Mouse (Mus musculus): ENCODE results near the gene Tmx2. TPM values are rescaled to one million over a fixed set of nuclear protein-coding genes. Genes with fewer than 3 reads are reported as not detected.

Tmx2 gene
- polyA plus RNA-seq, 1 experiment from 2014 or later: 256 TPM

GRCm38 (mm10) chr2:84650464-84651195 lies 28.3 kb downstream of the Tmx2 start, which contains the start of gene Ctnnd1:
Gene Ctnnd1, minus strand, starts transcription at chr2:84650765.
- ATAC-seq (ENCODE audit: low FRiP score): peak; percentile 94
- no peaks in the 10 kb centered on the region for H3K36me3 ChIP-seq
- H3K4me2 ChIP-seq: peak within 1 kb of the TSS; percentile 79
- no peaks in the 10 kb centered on the region for H3K9me3 ChIP-seq
- WGBS: under 1% methylated on average over 15 of the region's 15 CpGs
- H3K4me3 ChIP-seq: peak within 1 kb of the TSS; percentile 63
- H3K27ac ChIP-seq: peak within 1 kb of the TSS; percentile 93
- H3K4me1 ChIP-seq (replicated peaks): peaks cover 23% of the 10 kb centered on the region
- H3K27me3 ChIP-seq: no peaks in the 10 kb centered on the region
- H3K9ac ChIP-seq: peak within 1 kb of the TSS; percentile 78

GRCm38 (mm10) chr2:84649674-84650073 lies 29.3 kb downstream of the Tmx2 start:
- H3K27me3 ChIP-seq: no peaks in the 10 kb centered on the region
- H3K27ac ChIP-seq: peak overlapping the region; percentile 56
- peak overlapping the region; percentile 79 for H3K4me2 ChIP-seq
- H3K9ac ChIP-seq: peak overlapping the region; percentile 78
- H3K9me3 ChIP-seq: no peaks in the 10 kb centered on the region
- H3K4me3 ChIP-seq: peak overlapping the region; percentile 63
- peaks cover 23% of the 10 kb centered on the region for H3K4me1 ChIP-seq (replicated peaks)
- ATAC-seq (ENCODE audit: low FRiP score): no peak
- no peaks in the 10 kb centered on the region for H3K36me3 ChIP-seq
- under 1% methylated on average over 10 of the region's 10 CpGs for WGBS

GRCm38 (mm10) chr2:84648369-84648768 lies 30.6 kb downstream of the Tmx2 start:
- peak overlapping the region; percentile 79 for H3K4me2 ChIP-seq
- H3K4me3 ChIP-seq: peak overlapping the region; percentile 63
- peak overlapping the region; percentile 58 for H3K27ac ChIP-seq
- peak overlapping the region; percentile 76 for H3K9ac ChIP-seq
- no peaks in the 10 kb centered on the region for H3K36me3 ChIP-seq
- peak; percentile 48; the same call in 1 of the 2 replicates for ATAC-seq (ENCODE audit: low FRiP score)
- H3K4me1 ChIP-seq (replicated peaks): peaks cover 26% of the 10 kb centered on the region
- H3K9me3 ChIP-seq: no peaks in the 10 kb centered on the region
- 21% methylated on average over 6 of the region's 6 CpGs for WGBS
- no peaks in the 10 kb centered on the region for H3K27me3 ChIP-seq

- ATAC-seq (ENCODE audit: low FRiP score): no peak
- WGBS: 94% methylated on average over 6 of the region's 6 CpGs
- H3K4me3 ChIP-seq: peak overlapping the region; percentile 63
- no peaks in the 10 kb centered on the region for H3K36me3 ChIP-seq
- peak overlapping the region; percentile 79 for H3K4me2 ChIP-seq
- H3K27ac ChIP-seq: 0 out of 2 replicates have a peak overlapping the region, but pooled peaks have one; percentile 6
- no peaks in the 10 kb centered on the region for H3K27me3 ChIP-seq
- peak overlapping the region; percentile 76 for H3K9ac ChIP-seq
- peaks cover 26% of the 10 kb centered on the region for H3K4me1 ChIP-seq (replicated peaks)
- H3K9me3 ChIP-seq: no peaks in the 10 kb centered on the region
Observed at GRCm38 (mm10) chr2:84647051-84647568, 31.8 kb downstream of the Tmx2 start.

GRCm38 (mm10) chr2:84646138-84646537 lies 32.8 kb downstream of the Tmx2 start:
- Histone ChIP-seq H3K27ac (0 out of 2 replicates have a peak overlapping the region, but pooled peaks have one; percentile 2), H3K4me3 (no peak overlapping the region), H3K36me3 (no peaks in the 10 kb centered on the region), H3K9me3 (no peaks in the 10 kb centered on the region), H3K9ac (no peak overlapping the region), H3K27me3 (no peaks in the 10 kb centered on the region), H3K4me2 (peak overlapping the region; percentile 79; the same call in 1 of the 2 replicates), H3K4me1 (replicated peaks) (peaks cover 30% of the 10 kb centered on the region)
- no peak for ATAC-seq (ENCODE audit: low FRiP score)
- WGBS: 88% methylated on average over 1 of the region's 1 CpGs

- Histone ChIP-seq H3K9ac (no peak overlapping the region), H3K36me3 (no peaks in the 10 kb centered on the region), H3K4me1 (replicated peaks) (peaks cover 43% of the 10 kb centered on the region), H3K27ac (no peak overlapping the region), H3K4me3 (no peak overlapping the region), H3K4me2 (no peak overlapping the region), H3K9me3 (no peaks in the 10 kb centered on the region), H3K27me3 (no peaks in the 10 kb centered on the region)
- ATAC-seq (ENCODE audit: low FRiP score): no peak
Observed at GRCm38 (mm10) chr2:84640833-84641232, 38.1 kb downstream of the Tmx2 start.

GRCm38 (mm10) chr2:84638428-84639220 lies 40.3 kb downstream of the Tmx2 start:
- no peak for ATAC-seq (ENCODE audit: low FRiP score)
- peak overlapping the region; percentile 64 for H3K27ac ChIP-seq
- WGBS: 74% methylated on average over 5 of the region's 5 CpGs

GRCm38 (mm10) chr2:84637452-84638165 lies 41.3 kb downstream of the Tmx2 start:
- H3K36me3 ChIP-seq: no peaks in the 10 kb centered on the region
- WGBS: 53% methylated on average over 6 of the region's 7 CpGs
- H3K27me3 ChIP-seq: no peaks in the 10 kb centered on the region
- no peak for ATAC-seq (ENCODE audit: low FRiP score)
- H3K4me2 ChIP-seq: no peak overlapping the region
- no peaks in the 10 kb centered on the region for H3K9me3 ChIP-seq
- no peak overlapping the region for H3K4me3 ChIP-seq
- peaks cover 69% of the 10 kb centered on the region for H3K4me1 ChIP-seq (replicated peaks)
- H3K9ac ChIP-seq: no peak overlapping the region
- peak overlapping the region; percentile 64 for H3K27ac ChIP-seq

More at GRCm38 (mm10) chr2:84638428-84639220, 40.3 kb downstream of the Tmx2 start:
- H3K9ac ChIP-seq: no peak overlapping the region
- peaks cover 60% of the 10 kb centered on the region for H3K4me1 ChIP-seq (replicated peaks)
- no peaks in the 10 kb centered on the region for H3K27me3 ChIP-seq
- no peaks in the 10 kb centered on the region for H3K36me3 ChIP-seq
- no peaks in the 10 kb centered on the region for H3K9me3 ChIP-seq
- no peak overlapping the region for H3K4me3 ChIP-seq
- no peak overlapping the region for H3K4me2 ChIP-seq

GRCm38 (mm10) chr2:84636231-84636741 lies 42.7 kb downstream of the Tmx2 start:
- 22% methylated on average over 8 of the region's 8 CpGs for WGBS

GRCm38 (mm10) chr2:84635611-84636010 lies 43.3 kb downstream of the Tmx2 start:
- peak; percentile 94 for ATAC-seq (ENCODE audit: low FRiP score)
- WGBS: 2% methylated on average over 2 of the region's 2 CpGs
- peak overlapping the region; percentile 92 for H3K27ac ChIP-seq
- no peak overlapping the region for H3K4me3 ChIP-seq
- H3K4me2 ChIP-seq: peak overlapping the region; percentile 21
- peaks cover 62% of the 10 kb centered on the region for H3K4me1 ChIP-seq (replicated peaks)
- no peaks in the 10 kb centered on the region for H3K9me3 ChIP-seq
- no peaks in the 10 kb centered on the region for H3K27me3 ChIP-seq
- H3K36me3 ChIP-seq: no peaks in the 10 kb centered on the region
- H3K9ac ChIP-seq: 0 out of 2 replicates have a peak overlapping the region, but pooled peaks have one; percentile 19

More at GRCm38 (mm10) chr2:84636231-84636741, 42.7 kb downstream of the Tmx2 start:
- H3K4me1 ChIP-seq (replicated peaks): peaks cover 66% of the 10 kb centered on the region
- H3K9ac ChIP-seq: no peak overlapping the region
- no peak overlapping the region for H3K4me3 ChIP-seq
- H3K4me2 ChIP-seq: peak overlapping the region; percentile 17; the same call in 1 of the 2 replicates
- H3K36me3 ChIP-seq: no peaks in the 10 kb centered on the region
- H3K9me3 ChIP-seq: no peaks in the 10 kb centered on the region
- peak overlapping the region; percentile 92 for H3K27ac ChIP-seq
- ATAC-seq (ENCODE audit: low FRiP score): no peak
- H3K27me3 ChIP-seq: no peaks in the 10 kb centered on the region

- H3K9me3 ChIP-seq: no peaks in the 10 kb centered on the region
- ATAC-seq (ENCODE audit: low FRiP score): 0 out of 2 replicates have a peak, but pooled peaks have one; percentile 30
- peak overlapping the region; percentile 21; the same call in 1 of the 2 replicates for H3K4me2 ChIP-seq
- 0 out of 2 replicates have a peak overlapping the region, but pooled peaks have one; percentile 19 for H3K9ac ChIP-seq
- peak overlapping the region; percentile 92 for H3K27ac ChIP-seq
- no peaks in the 10 kb centered on the region for H3K27me3 ChIP-seq
- 30% methylated on average over 4 of the region's 4 CpGs for WGBS
- peaks cover 62% of the 10 kb centered on the region for H3K4me1 ChIP-seq (replicated peaks)
- H3K4me3 ChIP-seq: no peak overlapping the region
- no peaks in the 10 kb centered on the region for H3K36me3 ChIP-seq
Observed at GRCm38 (mm10) chr2:84634934-84635482, 43.9 kb downstream of the Tmx2 start.
